Mouse (Mus musculus): ENCODE measurements at regions not wholly inside any gene's neighbourhood (a gene's known extent, or its start where the extent isn't known, plus 50 kb on each side); places are given as distances from the start of the nearest gene placed in this dataset.

GRCm38 (mm10) chr10:126086684-126087083 is 120.7 kb downstream of the Lrig3 start:
- TF ChIP-seq CTCF (IDR thresholded peaks at IDR 0.05; ENCODE audit: extremely low read depth, insufficient read depth, low read length): no peak
- no peak for TF ChIP-seq POLR2A (IDR thresholded peaks at IDR 0.05; ENCODE audit: extremely low read depth, insufficient read depth, low read length)
